Mouse (Mus musculus) skeletal muscle tissue, postnatal 0 days (tissue): Measurements from ENCODE around the gene Dcaf6. TPM values are rescaled to one million over a fixed set of nuclear protein-coding genes. Genes with fewer than 3 reads are reported as not detected.

Source experiments
- polyA plus RNA-seq: library from polyadenylated mRNA; unstranded; fragments of >200 nt; fragmentation: Nextera tagmentation; extraction: Ambion mirVana; gene quantifications from 2 replicates; pipeline ENCODE4 v1.2.1, GENCODE M21; 2015

Dcaf6 gene
- polyA plus RNA-seq: 32.9 and 41.1 TPM in 2 replicates

GRCm38 (mm10) chr1:165460360-165460800 lies at the start of gene Dcaf6, which contains the start of gene Mpc2:
TSS of gene Dcaf6 (minus strand) at chr1:165460475.
TSS of gene Mpc2 (plus strand) at chr1:165460637.

GRCm38 (mm10) chr1:165484688-165485233 lies 24.5 kb upstream of the Dcaf6 start, which contains the start of gene Adcy10:
TSS of gene Adcy10 (plus strand) at chr1:165485183.

DNA sequence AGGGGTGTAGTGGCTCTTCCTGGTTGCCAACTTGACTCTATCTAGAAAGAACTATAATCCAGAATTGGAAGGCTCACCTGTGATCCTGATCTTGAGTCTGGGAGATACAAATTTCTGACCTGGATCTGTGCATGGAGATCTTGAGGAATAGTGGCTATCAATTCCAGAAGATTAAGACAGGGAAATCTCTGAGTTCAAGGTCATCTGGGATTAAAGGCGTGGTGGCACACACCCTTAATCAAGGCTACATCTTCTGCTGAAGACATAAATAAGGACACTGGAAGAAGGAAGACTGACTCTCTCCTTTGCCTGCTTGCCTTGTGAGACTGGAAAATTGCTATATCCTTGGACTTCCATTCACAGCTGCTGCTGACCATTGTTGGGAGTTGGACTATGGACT lies 164.8 kb downstream of the Dcaf6 start, which contains the start of gene Gpr161:
Gene Gpr161 (plus strand): TSS at position 301 of the 400 bp plus-strand sequence.

Other genes with a start within 250 kb of the Dcaf6 start
- 50.1 and 56.2 TPM in 2 replicates for gene Tiprl, start 223.5 kb downstream of the Dcaf6 start, polyA plus RNA-seq
- 0.33 and 0.35 TPM in 2 replicates for gene Gpr161, start 164.7 kb downstream of the Dcaf6 start, polyA plus RNA-seq
- gene Mpc2, start 162 bp upstream of the Dcaf6 start, polyA plus RNA-seq: 408 and 448 TPM in 2 replicates
- not detected in 2 replicates for gene Adcy10, start 24.7 kb upstream of the Dcaf6 start, polyA plus RNA-seq
- 43.0 and 45.8 TPM in 2 replicates for gene Mpzl1, start 174.1 kb upstream of the Dcaf6 start, polyA plus RNA-seq
- gene Rcsd1, start 249.3 kb upstream of the Dcaf6 start, polyA plus RNA-seq: 78.8 and 80.7 TPM in 2 replicates